Mouse (Mus musculus): ENCODE results near the gene Gm20696.

Gm20696 gene

DNA sequence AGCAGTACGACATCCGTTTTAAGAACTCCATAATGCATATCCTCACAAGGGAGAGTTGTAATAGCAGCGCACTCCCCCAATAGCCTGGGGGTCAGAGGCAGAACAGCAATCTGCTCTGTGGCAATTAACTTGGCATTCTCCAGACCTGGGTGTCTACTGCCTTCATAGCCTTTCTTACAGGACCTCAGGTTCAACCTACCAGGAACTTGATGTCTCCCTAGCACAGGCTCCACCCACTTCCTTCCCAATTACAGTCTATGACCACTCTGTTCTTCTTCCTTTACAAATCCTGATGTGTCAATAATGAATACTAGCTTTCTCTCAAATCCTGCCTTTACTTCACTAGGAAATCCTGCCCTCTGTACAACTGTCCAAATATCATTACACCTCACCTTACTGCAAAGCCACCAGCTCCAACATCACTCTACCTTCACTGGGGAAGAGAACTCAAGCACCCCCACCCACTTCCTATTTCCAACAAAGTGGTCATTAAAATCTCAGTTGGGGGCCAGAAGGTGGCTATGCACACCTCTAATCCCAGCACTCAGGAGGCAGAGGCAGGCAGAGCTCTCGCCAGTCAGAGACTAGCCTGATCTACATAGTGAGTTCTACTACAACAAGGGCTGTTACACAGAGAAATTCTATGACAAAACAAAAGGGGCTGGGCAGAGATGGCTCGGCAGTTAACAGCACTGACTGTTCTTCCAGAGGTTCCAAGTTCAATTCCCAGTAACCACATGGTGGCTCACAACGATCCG is 212.7 kb downstream of the Gm20696 start:
- in situ Hi-C loops (cut with MboI, MseI) = loop anchor here in 1 of 2 experiments (10.0 kb wide), 1 partner anchor 399 kb away; no protein-coding TSS in a partner anchor

DNA sequence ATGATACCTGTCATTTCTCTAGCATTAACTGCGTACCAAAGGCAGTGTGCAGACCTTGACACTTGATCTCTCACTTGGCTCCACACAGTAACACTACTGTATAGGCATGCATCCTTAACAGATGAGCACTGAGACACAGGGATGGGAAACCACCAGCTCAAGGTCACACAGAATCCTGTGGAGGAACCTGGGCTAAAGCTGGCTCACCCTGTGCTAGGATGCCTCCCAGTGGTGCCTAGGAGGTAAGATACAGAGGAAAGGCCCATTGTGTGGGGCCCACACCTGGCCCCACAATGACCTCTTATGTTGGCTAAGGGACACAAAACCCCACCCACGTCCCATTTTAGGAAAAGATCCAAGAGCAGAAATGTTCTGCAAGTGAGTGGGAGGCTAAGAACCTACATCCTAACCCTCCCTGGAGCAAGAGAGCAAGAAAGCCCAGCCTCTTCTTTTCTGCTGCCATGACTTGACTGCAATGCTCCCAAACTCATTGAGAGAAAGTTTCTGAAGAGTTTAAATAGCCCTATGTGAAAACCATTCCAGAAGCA is 213.9 kb downstream of the Gm20696 start:
- in situ Hi-C loops (cut with MboI, MseI) = loop anchor here in 1 of 2 experiments (10.0 kb wide), 1 partner anchor 398 kb away; no protein-coding TSS in a partner anchor

DNA sequence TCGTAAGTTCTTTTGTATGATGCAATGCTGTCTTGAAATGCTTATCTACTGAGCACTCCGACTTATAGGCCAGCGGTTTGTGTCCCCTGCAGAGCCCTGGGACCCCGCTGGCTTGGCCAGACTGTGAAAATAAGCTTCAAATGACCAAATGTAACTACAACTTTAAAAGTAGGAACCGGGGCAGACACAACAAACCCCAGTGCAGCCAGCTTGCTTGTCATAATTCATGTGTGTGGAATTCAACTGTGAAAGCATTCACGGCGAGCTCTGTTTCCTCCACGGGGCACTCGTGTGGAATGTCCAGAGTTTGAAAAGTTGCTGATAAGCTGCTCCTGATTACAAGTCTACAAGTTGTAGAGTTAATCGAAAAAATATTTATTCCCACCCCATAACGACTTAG is 215.1 kb downstream of the Gm20696 start:
- in situ Hi-C loops (cut with MboI, MseI) = loop anchor here in 1 of 2 experiments (10.0 kb wide), 1 partner anchor 397 kb away; no protein-coding TSS in a partner anchor

DNA sequence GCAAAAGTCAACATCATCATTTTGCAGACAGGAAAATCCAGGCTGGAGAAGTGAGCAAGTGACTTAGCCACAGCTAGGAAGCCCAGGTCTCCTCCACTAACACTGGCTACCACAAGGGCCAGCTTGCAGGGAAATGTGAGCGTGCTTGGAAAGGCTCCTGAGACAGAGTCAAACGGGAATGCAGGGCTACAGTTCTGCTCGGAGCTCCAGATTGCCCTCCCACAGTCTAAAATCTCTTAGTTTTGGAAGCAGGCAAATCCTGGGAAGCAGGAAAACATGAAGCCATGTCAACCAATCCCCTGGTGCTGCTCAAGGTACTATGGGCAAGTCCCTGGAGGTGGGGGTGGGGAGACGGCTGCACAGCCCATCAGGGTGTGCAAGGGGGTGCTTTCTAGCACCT is 219.2 kb downstream of the Gm20696 start:
- in situ Hi-C loops (cut with MboI, MseI) = no loop called here

DNA sequence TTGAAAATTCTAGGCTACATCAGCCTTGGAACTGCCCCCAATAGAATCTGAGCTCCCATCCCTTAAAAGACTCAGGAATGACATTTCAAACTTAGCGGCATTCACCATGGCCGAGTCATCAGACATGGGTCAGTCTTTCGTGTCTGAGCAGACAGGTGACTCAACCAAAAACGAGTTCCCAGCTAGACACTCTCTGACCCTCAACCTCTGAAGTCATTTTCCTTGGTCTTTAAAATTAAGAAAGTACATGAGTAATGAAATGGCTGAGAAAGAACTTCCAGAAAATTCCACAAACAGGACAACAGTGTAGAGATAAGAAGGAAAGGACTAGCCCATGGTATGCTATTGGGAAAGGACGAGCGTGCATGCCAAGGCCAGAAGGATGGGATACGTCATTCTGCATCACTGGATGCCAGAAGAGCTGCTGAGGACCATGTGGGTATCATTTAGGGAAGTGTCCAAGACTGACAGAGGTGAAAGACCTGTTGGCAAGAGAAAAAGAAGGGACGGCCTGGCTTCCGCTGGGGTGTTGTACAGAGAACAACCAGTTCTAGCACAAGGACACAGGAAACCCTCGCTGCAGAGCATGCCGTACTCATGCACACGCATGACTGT is 219.7 kb downstream of the Gm20696 start:
- in situ Hi-C loops (cut with MboI, MseI) = no loop called here

DNA sequence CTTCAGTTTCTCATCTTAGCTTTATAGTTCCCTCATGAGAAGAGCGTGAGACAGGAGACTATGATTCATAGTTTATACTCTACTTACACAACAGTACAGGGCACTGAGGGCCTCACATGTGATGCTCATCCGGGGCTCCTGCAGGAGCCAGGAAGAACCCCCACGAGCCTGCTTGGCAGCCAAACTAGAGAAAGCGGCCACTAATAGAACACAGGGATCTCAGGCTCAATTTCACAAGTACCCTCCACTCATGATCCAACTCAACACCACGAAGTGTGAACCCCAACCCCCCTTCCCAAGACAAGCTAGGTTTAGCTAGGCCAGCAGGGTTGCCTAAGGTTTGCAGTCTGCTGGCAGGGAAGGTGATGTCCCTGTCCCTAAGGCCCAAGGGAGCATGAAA is 223.1 kb downstream of the Gm20696 start:
- in situ Hi-C loops (cut with MboI, MseI) = no loop called here

DNA sequence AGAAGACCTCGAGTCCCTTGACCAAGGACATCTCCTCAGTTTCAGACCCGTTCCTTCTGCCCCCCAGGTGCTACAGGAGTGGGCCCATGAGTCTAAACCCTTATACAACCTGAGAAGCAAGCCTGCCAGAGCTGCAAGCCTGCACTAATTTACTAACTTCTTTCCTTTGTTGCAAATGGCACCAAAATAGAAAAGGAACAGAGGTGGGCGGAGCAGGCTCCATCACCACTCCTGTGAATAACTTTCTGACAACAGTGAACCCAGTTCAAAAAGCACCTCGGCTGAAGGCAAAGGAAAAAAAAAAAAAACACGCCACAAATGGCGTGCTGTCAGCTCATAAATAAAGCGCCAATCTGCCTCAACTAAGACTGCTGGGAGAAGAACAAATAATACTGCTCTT is 225.5 kb downstream of the Gm20696 start:
- in situ Hi-C loops (cut with MboI, MseI) = no loop called here

DNA sequence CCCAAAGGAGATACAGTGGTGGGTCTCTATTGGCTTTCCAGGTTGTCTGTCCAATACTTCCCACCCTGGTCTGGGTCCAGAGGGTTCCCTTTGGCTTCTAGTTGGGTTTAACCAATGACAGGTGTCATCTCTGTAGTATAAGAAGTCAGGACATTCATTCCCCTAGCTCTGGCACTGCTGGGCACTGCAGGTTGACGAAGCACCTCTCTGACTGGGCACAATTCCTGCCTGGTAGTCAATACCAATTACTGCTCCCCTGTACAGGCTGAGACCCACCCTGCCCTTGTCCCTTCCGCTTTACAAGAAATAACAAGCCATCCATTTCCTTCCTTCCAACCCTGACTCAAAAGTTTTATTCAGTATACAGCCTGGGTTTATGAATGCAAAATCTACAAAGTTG is 226.0 kb downstream of the Gm20696 start:
- in situ Hi-C loops (cut with MboI, MseI) = no loop called here

DNA sequence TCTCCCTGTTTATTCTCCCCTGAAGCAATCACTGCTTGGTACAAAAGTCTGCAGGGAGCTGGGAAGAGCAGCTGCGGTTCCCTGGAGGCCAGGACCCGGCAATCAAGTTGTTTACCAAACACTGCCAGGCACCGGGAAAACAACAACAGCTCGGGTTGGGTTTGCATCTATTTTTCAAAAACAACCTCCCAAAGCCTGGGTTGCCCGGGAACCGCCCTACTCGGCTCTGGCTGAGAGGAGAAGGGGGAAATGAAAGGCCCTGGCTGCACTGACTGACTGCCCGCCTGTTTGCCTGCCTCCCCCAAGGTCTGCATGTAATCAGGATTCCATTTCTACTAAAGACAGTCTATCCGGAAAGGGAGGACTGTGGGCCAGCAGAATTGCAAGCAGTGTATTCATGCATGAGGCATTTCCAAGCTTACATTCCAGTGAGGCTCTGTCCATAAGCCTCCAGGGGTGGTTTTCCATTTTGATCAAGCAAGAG is 226.7 kb downstream of the Gm20696 start:
- in situ Hi-C loops (cut with MboI, MseI) = no loop called here

DNA sequence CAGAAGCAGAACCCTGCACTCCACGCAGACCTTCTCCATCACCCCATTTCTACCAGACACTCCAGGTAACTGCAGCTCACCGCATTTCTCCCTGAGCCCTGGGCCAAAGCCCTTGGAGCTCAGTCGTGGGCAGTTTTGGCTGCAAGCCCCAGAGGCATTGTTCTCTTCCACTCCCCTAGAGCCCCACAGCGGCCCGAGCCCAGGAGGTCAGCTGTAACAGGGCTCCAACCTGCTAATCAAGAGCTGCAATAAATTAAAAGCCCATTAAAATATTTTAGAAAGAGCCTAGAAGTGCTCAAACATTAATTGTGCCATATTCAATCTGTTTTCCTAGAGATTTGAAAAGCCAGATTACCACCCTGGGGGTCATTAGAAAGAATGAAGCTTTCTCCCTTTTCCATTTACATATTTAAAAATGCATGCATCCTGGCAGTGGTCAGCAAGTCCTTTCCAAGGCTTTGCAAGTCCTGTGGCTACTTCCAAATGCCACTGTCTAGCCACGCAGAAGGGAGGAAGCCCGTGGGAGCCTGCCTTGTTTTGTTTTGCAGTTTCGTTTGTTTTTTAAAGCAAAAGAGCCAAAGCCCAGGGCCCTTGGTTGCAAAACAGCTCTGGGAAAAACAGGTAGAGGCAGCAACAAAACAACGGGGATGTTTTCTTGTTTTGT is 227.3 kb downstream of the Gm20696 start:
- in situ Hi-C loops (cut with MboI, MseI) = no loop called here

DNA sequence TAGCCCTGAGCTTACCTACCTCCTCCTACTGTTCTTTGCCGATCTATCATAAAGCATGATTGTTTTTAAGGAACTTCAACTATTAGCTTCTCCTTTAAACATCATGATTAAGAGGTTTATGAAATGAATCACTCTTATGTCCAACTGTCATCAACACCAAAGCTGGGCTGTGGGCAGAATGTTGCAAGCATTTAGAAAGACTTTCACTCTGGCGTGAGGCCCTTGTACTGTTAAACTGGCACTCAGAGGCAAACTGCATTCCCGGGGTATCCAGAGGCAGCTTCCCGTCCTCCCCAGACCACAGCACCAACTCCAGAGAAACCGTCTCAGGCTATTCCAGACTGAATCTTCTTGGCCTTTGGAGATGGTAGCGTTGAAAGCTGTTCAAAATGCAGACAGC is 230.2 kb downstream of the Gm20696 start:
- in situ Hi-C loops (cut with MboI, MseI) = no loop called here

DNA sequence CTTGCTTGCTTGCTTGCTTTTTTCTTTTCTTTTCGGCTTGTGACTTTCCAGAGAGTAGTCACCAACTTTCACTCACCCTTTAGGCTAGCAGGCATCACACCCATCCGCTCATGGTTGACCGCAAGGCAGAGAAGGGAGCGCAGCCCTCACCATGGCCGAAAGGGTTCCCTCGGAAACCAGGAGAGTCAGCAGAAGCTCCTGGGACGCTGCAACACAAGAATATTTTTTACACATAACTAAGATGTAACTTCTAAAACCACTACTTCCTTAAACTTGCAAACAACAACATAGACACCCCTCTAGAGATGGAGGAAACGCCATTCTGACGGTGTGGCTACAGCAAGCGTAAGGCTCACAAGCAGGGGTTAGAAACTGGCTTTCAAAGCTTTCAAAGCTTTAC is 231.5 kb downstream of the Gm20696 start:
- in situ Hi-C loops (cut with MboI, MseI) = no loop called here

DNA sequence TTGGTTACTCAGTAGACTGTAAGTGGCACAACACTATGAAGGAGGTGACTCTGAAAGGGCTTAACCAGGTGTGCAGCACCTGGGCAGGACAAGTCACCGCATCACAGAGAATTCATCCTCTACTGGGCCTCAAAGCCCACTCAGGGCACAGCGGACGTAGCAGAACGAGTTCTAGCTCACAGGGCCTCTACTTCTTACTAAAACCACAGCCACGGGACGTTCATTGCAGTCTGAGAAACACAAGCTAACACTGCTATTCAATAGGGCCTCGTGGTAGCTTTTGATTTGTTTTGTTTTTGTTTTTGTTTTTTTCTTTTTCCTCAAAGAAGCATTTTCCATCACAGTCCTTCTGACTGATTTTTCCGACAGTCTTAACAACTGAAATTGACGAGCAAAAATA is 233.6 kb downstream of the Gm20696 start:
- in situ Hi-C loops (cut with MboI, MseI) = loop anchor here in 1 of 2 experiments (5.0 kb wide), 1 partner anchor 46 kb away; no protein-coding TSS in a partner anchor

DNA sequence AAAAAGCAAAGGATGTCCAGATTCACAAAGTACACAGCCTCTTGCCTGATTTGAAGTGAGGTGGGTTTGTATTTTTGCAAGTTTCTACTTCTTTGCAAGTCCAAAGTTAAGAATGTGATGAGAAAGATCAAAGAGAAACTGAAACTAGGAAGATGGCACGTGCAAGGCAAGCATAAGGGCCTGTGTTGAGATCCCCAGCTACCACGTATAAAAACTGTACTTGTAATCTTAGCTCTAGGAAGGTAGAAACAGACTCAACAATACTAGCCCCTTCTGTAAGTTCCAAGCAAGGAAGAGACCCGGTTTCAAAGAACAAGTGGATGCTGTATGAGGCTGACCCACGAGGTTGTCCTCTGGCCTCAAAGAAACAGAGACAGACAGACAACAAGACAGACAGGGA is 234.7 kb downstream of the Gm20696 start:
- in situ Hi-C loops (cut with MboI, MseI) = loop anchor here in 1 of 2 experiments (5.0 kb wide), 1 partner anchor 45 kb away; no protein-coding TSS in a partner anchor

DNA sequence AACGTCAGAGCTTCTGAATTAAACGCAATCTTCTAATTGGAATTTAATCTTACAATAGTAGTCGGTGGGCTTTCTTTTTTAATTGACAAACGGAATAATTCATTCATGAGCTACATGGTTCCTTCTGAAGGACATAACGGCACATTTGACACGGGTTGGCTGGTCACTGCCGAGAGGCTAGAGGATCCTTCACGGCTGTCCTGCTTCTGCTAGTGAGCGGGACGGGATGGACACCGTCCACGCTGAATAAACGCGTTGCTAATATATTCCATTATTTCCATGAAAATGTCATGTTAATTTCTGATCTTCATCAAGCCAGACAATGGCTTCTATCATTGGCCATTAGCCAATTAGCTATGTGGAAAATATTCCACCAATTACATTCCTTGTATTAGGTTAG is 236.0 kb downstream of the Gm20696 start:
- in situ Hi-C loops (cut with MboI, MseI) = loop anchor here in 1 of 2 experiments (5.0 kb wide), 1 partner anchor 43 kb away; no protein-coding TSS in a partner anchor

DNA sequence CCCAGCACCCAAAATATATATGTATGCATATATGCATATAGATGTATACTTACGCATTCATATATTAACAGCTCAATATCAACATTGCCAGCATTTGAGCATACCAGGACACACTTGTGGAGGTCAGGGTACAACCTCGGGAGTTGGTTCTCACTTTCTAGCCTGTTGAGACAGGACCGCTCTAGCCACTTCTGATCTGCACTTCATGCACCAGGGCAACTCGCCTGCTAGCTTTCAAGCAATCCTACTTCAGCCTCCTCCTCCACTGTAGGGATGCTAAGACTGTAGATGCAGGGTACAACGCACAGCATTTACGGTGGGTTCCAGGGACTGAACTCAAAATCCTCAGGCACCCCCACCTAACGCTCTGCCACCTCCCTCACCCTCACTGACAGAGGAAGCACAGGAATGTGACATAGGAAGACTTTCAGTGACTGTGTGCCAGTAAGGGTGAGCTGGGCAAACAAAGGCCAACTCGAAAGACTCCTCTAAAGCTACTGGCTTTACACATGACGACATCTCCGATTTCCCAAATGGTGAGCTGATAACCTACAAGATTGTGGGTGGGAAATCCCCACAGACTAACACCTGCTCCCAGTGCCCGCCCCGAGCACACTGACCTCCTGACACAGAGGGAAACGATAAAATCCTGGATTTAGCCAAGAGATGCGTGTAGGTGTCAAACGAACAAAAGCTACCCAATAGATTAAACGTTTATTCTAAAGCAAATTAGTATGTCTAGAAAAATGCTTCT is 237.0 kb downstream of the Gm20696 start:
- in situ Hi-C loops (cut with MboI, MseI) = loop anchor here in 1 of 2 experiments (5.0 kb wide), 1 partner anchor 42 kb away; no protein-coding TSS in a partner anchor

DNA sequence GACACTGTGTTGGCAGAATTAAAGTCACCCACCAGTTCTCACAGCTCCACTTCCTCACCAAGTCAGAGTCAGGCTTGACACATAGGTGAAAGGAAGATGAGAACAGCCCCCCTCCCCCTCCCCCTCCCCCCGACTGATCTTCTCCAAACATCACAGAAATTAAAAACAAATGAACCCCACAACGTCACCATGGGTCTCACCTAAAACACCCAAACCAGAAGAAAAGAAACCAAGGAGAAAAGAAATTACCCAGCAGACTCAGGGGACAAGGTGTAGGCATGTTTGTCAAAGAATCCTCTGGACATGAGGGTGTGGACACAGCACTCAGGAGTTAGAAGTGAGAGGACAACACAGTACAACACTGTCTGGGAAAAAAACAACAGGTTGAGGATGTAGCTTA is 237.6 kb downstream of the Gm20696 start:
- in situ Hi-C loops (cut with MboI, MseI) = no loop called here

DNA sequence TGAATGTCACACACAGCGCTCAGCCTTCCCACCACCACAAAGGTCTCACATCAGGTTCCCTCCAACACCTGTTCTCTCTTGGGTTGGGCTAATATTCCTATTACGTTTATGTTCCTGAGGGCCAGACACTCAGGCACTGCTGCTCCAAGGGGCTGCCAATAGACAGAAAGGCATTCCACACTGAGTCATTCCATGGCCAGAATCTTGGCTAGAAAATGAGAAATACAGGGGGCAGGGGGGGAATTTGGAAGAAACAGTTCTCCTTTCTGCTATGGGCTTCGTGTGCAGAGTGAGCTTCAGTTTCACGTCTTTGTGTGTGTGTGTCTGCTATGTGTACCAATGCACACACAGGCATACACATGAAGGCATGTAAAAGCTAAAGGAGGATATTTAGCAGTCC is 239.3 kb downstream of the Gm20696 start:
- in situ Hi-C loops (cut with MboI, MseI) = no loop called here

DNA sequence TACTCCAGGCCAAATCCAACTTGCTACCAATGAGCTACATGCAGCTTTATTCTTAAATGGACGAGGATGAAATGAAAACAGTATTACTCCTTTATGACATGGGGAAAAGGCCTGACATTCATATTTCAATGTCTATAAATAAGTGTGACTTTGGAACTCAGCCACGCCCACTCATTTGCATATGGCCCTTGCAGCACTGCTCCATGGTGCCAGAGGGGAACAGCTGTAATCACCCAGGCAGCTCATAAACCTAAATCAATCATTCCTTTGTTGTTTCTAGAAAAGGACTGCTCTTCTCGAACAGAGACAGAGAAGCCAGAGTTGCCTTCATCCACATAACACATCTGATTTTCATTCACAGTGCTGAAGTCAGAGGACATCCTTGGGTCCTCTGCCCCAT is 241.6 kb downstream of the Gm20696 start:
- in situ Hi-C loops (cut with MboI, MseI) = no loop called here

DNA sequence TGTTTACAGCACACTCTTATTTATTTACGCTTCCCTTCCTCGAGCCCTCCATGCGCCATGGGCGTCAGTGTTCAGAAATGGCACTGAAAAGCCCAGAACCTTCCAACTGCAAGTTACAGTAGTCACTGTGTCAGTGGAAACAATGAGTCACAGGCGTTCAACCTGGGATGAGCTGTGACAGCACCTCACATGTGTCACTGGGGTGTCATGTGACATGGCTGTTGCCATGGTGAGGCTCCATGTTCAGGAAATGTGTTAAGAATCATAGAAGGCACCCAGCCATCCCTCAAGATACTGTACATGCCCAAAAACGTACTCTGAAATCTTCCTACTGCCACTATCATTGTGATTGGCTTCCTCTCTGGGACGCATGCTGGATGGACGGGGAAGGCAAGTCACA is 245.9 kb downstream of the Gm20696 start:
- in situ Hi-C loops (cut with MboI, MseI) = loop anchor here (5.0 kb wide), 2 partner anchors 78 to 138 kb away; no protein-coding TSS in a partner anchor

DNA sequence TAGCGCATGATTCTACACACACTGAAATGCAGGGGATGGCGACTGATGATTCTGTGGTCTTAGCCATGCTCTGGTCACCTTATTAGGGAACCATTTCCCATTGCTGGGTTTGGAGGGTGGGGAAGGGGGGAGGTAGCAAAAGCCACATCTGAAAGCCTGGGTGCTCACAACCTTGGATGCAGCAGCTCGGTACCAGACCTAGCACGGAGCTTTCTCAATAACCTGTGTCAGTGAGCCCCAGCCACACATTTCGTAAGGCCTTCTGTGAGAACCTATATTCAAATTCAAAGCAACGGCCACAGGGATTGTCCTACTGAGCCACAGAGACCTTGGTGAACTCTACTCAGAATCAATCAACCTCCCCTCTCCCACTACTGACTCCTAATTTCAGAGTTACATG is 254.0 kb downstream of the Gm20696 start:
- in situ Hi-C loops (cut with MboI, MseI) = no loop called here

All from T-helper 17 cell (primary cell).